Mouse (Mus musculus): ENCODE data around the gene Gpnmb. TPM values are rescaled to one million over a fixed set of nuclear protein-coding genes. Genes with fewer than 3 reads are reported as not detected.

Gpnmb gene
- polyA plus RNA-seq, 1 experiment from 2014 or later, result 0.36 TPM

- Histone ChIP-seq H3K27ac (no peak overlapping the region), H3K27me3 (ENCODE audit: insufficient read depth, low read length) (no peaks in the 10 kb centered on the region), H3K9me3 (replicated peaks; ENCODE audit: low read length) (no peaks in the 10 kb centered on the region), H3K4me1 (replicated peaks; ENCODE audit: insufficient read depth, low read length) (no peaks in the 10 kb centered on the region), H3K36me3 (ENCODE audit: insufficient read depth, low read length) (no peaks in the 10 kb centered on the region), H3K4me3 (replicated peaks; ENCODE audit: low read depth, low read length) (no peak overlapping the region), H3K4me2 (ENCODE audit: low read length) (no peak overlapping the region), H3K9ac (ENCODE audit: low read depth, low read length) (no peak overlapping the region)
- ATAC-seq (replicated peaks; ENCODE audit: low FRiP score, low read depth) (no peak), DNase-seq (ENCODE audit: low spot score) (no peak)
- TF ChIP-seq CTCF (IDR thresholded peaks at IDR 0.05; ENCODE audit: low read depth), result no peak
- WGBS, result 65% methylated on average over 5 of the region's 5 CpGs
Observed at GRCm38 (mm10) chr6:49052191-49052590, 15.8 kb downstream of the Gpnmb start.

- Histone ChIP-seq H3K9ac (ENCODE audit: low read depth, low read length) (no peak overlapping the region), H3K27ac (no peak overlapping the region), H3K4me1 (replicated peaks; ENCODE audit: insufficient read depth, low read length) (no peaks in the 10 kb centered on the region), H3K27me3 (ENCODE audit: insufficient read depth, low read length) (no peaks in the 10 kb centered on the region), H3K36me3 (ENCODE audit: insufficient read depth, low read length) (no peaks in the 10 kb centered on the region), H3K4me2 (ENCODE audit: low read length) (no peak overlapping the region), H3K9me3 (replicated peaks; ENCODE audit: low read length) (no peaks in the 10 kb centered on the region), H3K4me3 (replicated peaks; ENCODE audit: low read depth, low read length) (no peak overlapping the region)
- WGBS, result 12% methylated on average over 7 of the region's 7 CpGs
- no peak for ATAC-seq (replicated peaks; ENCODE audit: low FRiP score, low read depth)
- TF ChIP-seq CTCF (IDR thresholded peaks at IDR 0.05; ENCODE audit: low read depth), result no peak
- peak; percentile 18 for DNase-seq (ENCODE audit: low spot score)
Observed at GRCm38 (mm10) chr6:49055256-49055733, 18.9 kb downstream of the Gpnmb start.

- Histone ChIP-seq H3K27me3 (ENCODE audit: insufficient read depth, low read length) (no peaks in the 10 kb centered on the region), H3K9me3 (replicated peaks; ENCODE audit: low read length) (no peaks in the 10 kb centered on the region), H3K4me3 (replicated peaks; ENCODE audit: low read depth, low read length) (no peak overlapping the region), H3K4me1 (replicated peaks; ENCODE audit: insufficient read depth, low read length) (no peaks in the 10 kb centered on the region), H3K9ac (ENCODE audit: low read depth, low read length) (no peak overlapping the region), H3K27ac (no peak overlapping the region), H3K4me2 (ENCODE audit: low read length) (no peak overlapping the region), H3K36me3 (ENCODE audit: insufficient read depth, low read length) (no peaks in the 10 kb centered on the region)
- TF ChIP-seq CTCF (IDR thresholded peaks at IDR 0.05; ENCODE audit: low read depth), result no peak
- DNase-seq (ENCODE audit: low spot score) (no peak), ATAC-seq (replicated peaks; ENCODE audit: low FRiP score, low read depth) (no peak)
- 77% methylated on average over 9 of the region's 9 CpGs for WGBS
Observed at GRCm38 (mm10) chr6:49056009-49056408, 19.7 kb downstream of the Gpnmb start.

GRCm38 (mm10) chr6:49057053-49058021 lies 21.0 kb downstream of the Gpnmb start:
- Histone ChIP-seq H3K4me1 (replicated peaks; ENCODE audit: insufficient read depth, low read length) (no peaks in the 10 kb centered on the region), H3K27me3 (ENCODE audit: insufficient read depth, low read length) (no peaks in the 10 kb centered on the region), H3K36me3 (ENCODE audit: insufficient read depth, low read length) (no peaks in the 10 kb centered on the region), H3K27ac (no peak overlapping the region), H3K9me3 (replicated peaks; ENCODE audit: low read length) (no peaks in the 10 kb centered on the region), H3K9ac (ENCODE audit: low read depth, low read length) (no peak overlapping the region), H3K4me2 (ENCODE audit: low read length) (no peak overlapping the region), H3K4me3 (replicated peaks; ENCODE audit: low read depth, low read length) (no peak overlapping the region)
- 40% methylated on average over 8 of the region's 8 CpGs for WGBS
- ATAC-seq (replicated peaks; ENCODE audit: low FRiP score, low read depth) (0 out of 2 replicates have a peak, but pooled peaks have one; percentile 49), DNase-seq (ENCODE audit: low spot score) (peak; percentile 83)
- TF ChIP-seq CTCF (IDR thresholded peaks at IDR 0.05; ENCODE audit: low read depth), result peak; percentile 88

- no peak for TF ChIP-seq CTCF (IDR thresholded peaks at IDR 0.05; ENCODE audit: low read depth)
- WGBS, result 44% methylated on average over 4 of the region's 4 CpGs
- no peaks in the 10 kb centered on the region for H3K36me3 ChIP-seq (ENCODE audit: insufficient read depth, low read length)
Observed at GRCm38 (mm10) chr6:49068361-49068760, 32.0 kb downstream of the Gpnmb start.

GRCm38 (mm10) chr6:49073304-49074116 lies 37.2 kb downstream of the Gpnmb start, which contains the start of gene Malsu1:
Gene Malsu1, plus strand, starts transcription at chr6:49073795.
- DNase-seq (ENCODE audit: low spot score) (peak; percentile 98), ATAC-seq (replicated peaks; ENCODE audit: low FRiP score, low read depth) (peak; percentile 96)
- Histone ChIP-seq H3K9me3 (replicated peaks; ENCODE audit: low read length) (no peaks in the 10 kb centered on the region), H3K9ac (ENCODE audit: low read depth, low read length) (peak within 1 kb of the TSS; percentile 93), H3K27ac (peak within 1 kb of the TSS; percentile 83), H3K4me2 (ENCODE audit: low read length) (peak within 1 kb of the TSS; percentile 84), H3K4me1 (replicated peaks; ENCODE audit: insufficient read depth, low read length) (0 out of 2 replicates have a peak, but pooled peaks cover 5% of the 10 kb centered on the region), H3K27me3 (ENCODE audit: insufficient read depth, low read length) (no peaks in the 10 kb centered on the region), H3K4me3 (replicated peaks; ENCODE audit: low read depth, low read length) (peak within 1 kb of the TSS; percentile 100), H3K36me3 (ENCODE audit: insufficient read depth, low read length) (no peaks in the 10 kb centered on the region)
- TF ChIP-seq CTCF (IDR thresholded peaks at IDR 0.05; ENCODE audit: low read depth), result peak; percentile 30; the same call in 1 of the 2 replicates
- WGBS, result under 1% methylated on average over 49 of the region's 49 CpGs

More at GRCm38 (mm10) chr6:49068361-49068760, 32.0 kb downstream of the Gpnmb start:
- Histone ChIP-seq H3K4me3 (replicated peaks; ENCODE audit: low read depth, low read length) (no peak overlapping the region), H3K4me1 (replicated peaks; ENCODE audit: insufficient read depth, low read length) (no peaks in the 10 kb centered on the region), H3K9ac (ENCODE audit: low read depth, low read length) (no peak overlapping the region), H3K27me3 (ENCODE audit: insufficient read depth, low read length) (no peaks in the 10 kb centered on the region), H3K27ac (no peak overlapping the region), H3K4me2 (ENCODE audit: low read length) (no peak overlapping the region), H3K9me3 (replicated peaks; ENCODE audit: low read length) (no peaks in the 10 kb centered on the region)
- ATAC-seq (replicated peaks; ENCODE audit: low FRiP score, low read depth) (no peak), DNase-seq (ENCODE audit: low spot score) (no peak)
